Comparison of ENCODE assay signal across 12 mouse cellular contexts in genomic region chr3:101274041-101274770, GRCm38 (mm10). TPM values are rescaled to one million over a fixed set of nuclear protein-coding genes. Genes with fewer than 3 reads are reported as not detected.
DNase-seq lines count a peak whose midpoint lies in the region; ATAC-seq and TF ChIP-seq lines count a peak whose summit lies in the region.
"Had no signal": no experiment of that assay in that cellular context is flagged by ENCODE, and none has a peak within 500 bp of the region (broad histone marks: within the 10 kb centered on the region; RNA-seq: fewer than 3 reads in every experiment).

No protein-coding gene starts in this region.

- TF ChIP-seq CTCF in stomach, postnatal 0 days (IDR thresholded peaks at IDR 0.05; ENCODE audit: low read depth) = no peak

- no peak overlapping the region for H3K4me2 ChIP-seq in stomach, postnatal 0 days (replicated peaks; ENCODE audit: low read depth)
- H3K4me2 ChIP-seq: heart, embryonic 15.5 days; liver, embryonic 13.5 days; stomach, embryonic 15.5 days had no signal

- H3K27ac ChIP-seq in stomach, postnatal 0 days (replicated peaks) = no peak overlapping the region
- H3K27ac ChIP-seq: heart, embryonic 15.5 days; liver, embryonic 13.5 days; stomach, embryonic 15.5 days had no signal

- 77% methylated on average over 12 of the region's 12 CpGs for WGBS in stomach, postnatal 0 days

- no peaks in the 10 kb centered on the region for H3K4me1 ChIP-seq in stomach, postnatal 0 days (replicated peaks; ENCODE audit: control insufficient read depth, insufficient read depth)
- H3K4me1 ChIP-seq: heart, embryonic 15.5 days; liver, embryonic 13.5 days; stomach, embryonic 15.5 days had no signal

- no peaks in the 10 kb centered on the region for H3K36me3 ChIP-seq in stomach, postnatal 0 days (ENCODE audit: control insufficient read depth, insufficient read depth, low read length)
- H3K36me3 ChIP-seq: heart, embryonic 15.5 days; liver, embryonic 13.5 days; stomach, embryonic 15.5 days had no signal

- H3K9me3 ChIP-seq in stomach, postnatal 0 days (ENCODE audit: control insufficient read depth, low read length) = no peaks in the 10 kb centered on the region
- H3K9me3 ChIP-seq: heart, embryonic 15.5 days; liver, embryonic 13.5 days; stomach, embryonic 15.5 days had no signal

- no peak overlapping the region for H3K4me3 ChIP-seq in stomach, postnatal 0 days (ENCODE audit: low read depth, low read length)
- H3K4me3 ChIP-seq: heart, embryonic 15.5 days; liver, embryonic 13.5 days; myocyte; stomach, embryonic 15.5 days had no signal

- no peaks in the 10 kb centered on the region for H3K27me3 ChIP-seq in stomach, postnatal 0 days (ENCODE audit: control insufficient read depth, insufficient read depth, low read length)
- H3K27me3 ChIP-seq: heart, embryonic 15.5 days; stomach, embryonic 15.5 days had no signal

- peak; percentile 14 to 16 for DNase-seq in cerebellum, adult 18-20 months
- peak; percentile 56 for DNase-seq in kidney, postnatal 10 days
- DNase-seq in kidney, adult 9 months = no peak
- peak; percentile 12 for DNase-seq in CD4-positive helper T cell, adult 2 months (ENCODE audit: low read depth, low spot score)
- peak; percentile 59 for DNase-seq in induced T-regulatory cell, adult 2 months (ENCODE audit: low read depth)
- DNase-seq in stomach, postnatal 0 days (ENCODE audit: low spot score) = no peak
- no peak for DNase-seq in right cerebral cortex, postnatal 36 days (ENCODE audit: low spot score in 2 of 2)
- DNase-seq: liver, embryonic 13.5 days had no signal

- no peak for ATAC-seq in cerebellum, adult (ENCODE audit: insufficient number of reproducible peaks, low FRiP score, low TSS enrichment)
- no peak for ATAC-seq in stomach, postnatal 0 days (ENCODE audit: low FRiP score, low TSS enrichment)

- no peak for TF ChIP-seq EP300 in stomach, postnatal 0 days (optimal IDR thresholded peaks at IDR 0.05)

- no peak overlapping the region for H3K9ac ChIP-seq in stomach, postnatal 0 days (ENCODE audit: low read length)
- H3K9ac ChIP-seq: heart, embryonic 15.5 days; liver, embryonic 13.5 days; stomach, embryonic 15.5 days had no signal

RNA-seq across cellular contexts. Expression of gene Cd2, which starts 13.5 kb away (rescaled TPM):
- 0.17 TPM in 1 of 2 replicates, not detected in the other for polyA plus RNA-seq in stomach, postnatal 0 days (2015; fragmentation: Nextera tagmentation; extraction: Ambion mirVana)
- polyA plus RNA-seq: liver, embryonic 13.5 days; myocyte had no signal

Comparison
In these comparisons a context has a peak if more than half of its experiments do, and no peak if none do; other contexts are left out.
1. DNase-seq: peak in cerebellum, adult 18-20 months (2 of 2), kidney, postnatal 10 days (single experiment), CD4-positive helper T cell, adult 2 months (single experiment) and induced T-regulatory cell, adult 2 months (single experiment); none in kidney, adult 9 months (single experiment), stomach, postnatal 0 days (single experiment) and right cerebral cortex, postnatal 36 days (0 of 2).